Mouse (Mus musculus) forebrain, embryonic 15.5 days (tissue): ENCODE data around the gene Gpr12. TPM values are rescaled to one million over a fixed set of nuclear protein-coding genes. Genes with fewer than 3 reads are reported as not detected.
A peak's percentile ranks its signal among the peaks of the same experiment; 100 is the strongest.
"Not testable (repeated sequence)": the region's sequence is repeated elsewhere in the genome, so short reads cannot be mapped to it uniquely, and the experiment has no call there.

ENCODE experiments used
- ATAC-seq: fragments of 200-750 bp; cut with Nextera tagmentation; replicated peaks from 2 replicates; pipeline ENCODE4 v1.8.0; 2017; ENCODE audit warnings: mild to moderate bottlenecking, moderate TSS enrichment, moderate library complexity
- H3K27ac ChIP-seq: fragments of 300-500 bp; sonication (generic); replicated peaks from 2 replicates; pipeline ENCODE4 v1.5.1; 2015; ENCODE audit warnings: mild to moderate bottlenecking, inconsistent platforms
- H3K27me3 ChIP-seq: fragments of 300-500 bp; sonication (generic); 2 replicates; pipeline ENCODE4 v1.6.1; 2015; ENCODE audit warnings: inconsistent platforms
- H3K36me3 ChIP-seq: fragments of 300-500 bp; sonication (generic); 2 replicates; pipeline ENCODE4 v1.6.1; 2015; ENCODE audit warnings: mild to moderate bottlenecking, inconsistent platforms
- H3K4me1 ChIP-seq: fragments of 300-500 bp; sonication (generic); 2 replicates; pipeline ENCODE4 v1.6.1; 2015; ENCODE audit warnings: inconsistent platforms
- H3K4me2 ChIP-seq: fragments of 300-500 bp; sonication (generic); replicated peaks from 2 replicates; pipeline ENCODE4 v1.6.1; 2015; ENCODE audit warnings: mild to moderate bottlenecking, inconsistent platforms
- H3K4me3 ChIP-seq: fragments of 300-500 bp; sonication (generic); 2 replicates; pipeline ENCODE4 v1.5.1; 2015; ENCODE audit warnings: mild to moderate bottlenecking, inconsistent platforms
- H3K9ac ChIP-seq: fragments of 300-500 bp; sonication (generic); replicated peaks from 2 replicates; pipeline ENCODE4 v1.6.1; 2015; ENCODE audit warnings: mild to moderate bottlenecking, inconsistent platforms
- H3K9me3 ChIP-seq: fragments of 300-500 bp; sonication (generic); 2 replicates; pipeline ENCODE4 v1.6.1; 2016; ENCODE audit warnings: inconsistent platforms
- WGBS: fragments of 180-500 bp; shearing (Covaris S2); methylation state at CpG from one replicate; pipeline ENCODE4 v1.1.7; 2015; ENCODE audit warnings: mixed read lengths; 5-methylcytosine and 5-hydroxymethylcytosine counted together
- polyA plus RNA-seq: library from polyadenylated mRNA; unstranded; fragments of >200 nt; fragmentation: Nextera tagmentation; extraction: Ambion mirVana; gene quantifications from 2 replicates; pipeline ENCODE4 v1.2.1, GENCODE M21; 2015

The Gpr12 gene
- polyA plus RNA-seq, 1 experiment from 2014 or later: 26.2 TPM

GRCm38 (mm10) chr5:146606221-146606620 is 21.2 kb upstream of the Gpr12 start:
- Histone ChIP-seq H3K4me3 (no peak overlapping the region), H3K4me1 (0 out of 2 replicates have a peak, but pooled peaks cover 3% of the 10 kb centered on the region), H3K9me3 (no peaks in the 10 kb centered on the region), H3K27me3 (no peaks in the 10 kb centered on the region), H3K27ac (no peak overlapping the region), H3K4me2 (no peak overlapping the region), H3K36me3 (no peaks in the 10 kb centered on the region), H3K9ac (no peak overlapping the region)
- WGBS: 85% methylated on average over 5 of the region's 5 CpGs
- no peak for ATAC-seq

GRCm38 (mm10) chr5:146599970-146600369 is 14.9 kb upstream of the Gpr12 start:
- 87% methylated on average over 5 of the region's 5 CpGs for WGBS
- no peak overlapping the region for H3K4me3 ChIP-seq
- no peak for ATAC-seq

GRCm38 (mm10) chr5:146599216-146599615 is 14.2 kb upstream of the Gpr12 start:
- H3K27ac ChIP-seq, ATAC-seq, H3K4me2 ChIP-seq, H3K36me3 ChIP-seq, H3K4me3 ChIP-seq, H3K9me3 ChIP-seq, H3K27me3 ChIP-seq, H3K9ac ChIP-seq, H3K4me1 ChIP-seq: not testable (repeated sequence)
- 76% methylated on average over 7 of the region's 7 CpGs for WGBS

More at GRCm38 (mm10) chr5:146599970-146600369, 14.9 kb upstream of the Gpr12 start:
- Histone ChIP-seq H3K36me3 (no peaks in the 10 kb centered on the region), H3K4me1 (no peaks in the 10 kb centered on the region), H3K9ac (no peak overlapping the region), H3K27me3 (no peaks in the 10 kb centered on the region), H3K27ac (no peak overlapping the region), H3K4me2 (no peak overlapping the region), H3K9me3 (no peaks in the 10 kb centered on the region)

GRCm38 (mm10) chr5:146598215-146599119 is 13.4 kb upstream of the Gpr12 start:
- no peaks in the 10 kb centered on the region for H3K27me3 ChIP-seq
- H3K4me2 ChIP-seq: no peak overlapping the region
- H3K27ac ChIP-seq: peak overlapping the region; percentile 36; the same call in 1 of the 2 replicates
- ATAC-seq: peak; percentile 57
- H3K4me3 ChIP-seq: no peak overlapping the region
- H3K9me3 ChIP-seq: no peaks in the 10 kb centered on the region
- no peaks in the 10 kb centered on the region for H3K36me3 ChIP-seq
- no peaks in the 10 kb centered on the region for H3K4me1 ChIP-seq
- WGBS: 65% methylated on average over 27 of the region's 27 CpGs
- H3K9ac ChIP-seq: no peak overlapping the region

- H3K4me3 ChIP-seq: no peak overlapping the region
- no peaks in the 10 kb centered on the region for H3K4me1 ChIP-seq
- H3K27me3 ChIP-seq: no peaks in the 10 kb centered on the region
- no peak overlapping the region for H3K9ac ChIP-seq
- H3K9me3 ChIP-seq: no peaks in the 10 kb centered on the region
- ATAC-seq: no peak
- H3K36me3 ChIP-seq: no peaks in the 10 kb centered on the region
- H3K4me2 ChIP-seq: no peak overlapping the region
- H3K27ac ChIP-seq: no peak overlapping the region
- WGBS: 94% methylated on average over 10 of the region's 10 CpGs
Observed at GRCm38 (mm10) chr5:146597503-146597874, 12.4 kb upstream of the Gpr12 start.

GRCm38 (mm10) chr5:146596612-146597502 is 11.8 kb upstream of the Gpr12 start:
- no peaks in the 10 kb centered on the region for H3K4me1 ChIP-seq
- no peak overlapping the region for H3K9ac ChIP-seq
- no peak overlapping the region for H3K27ac ChIP-seq
- no peak overlapping the region for H3K4me3 ChIP-seq
- ATAC-seq: no peak
- WGBS: 87% methylated on average over 18 of the region's 18 CpGs
- H3K36me3 ChIP-seq: no peaks in the 10 kb centered on the region
- no peaks in the 10 kb centered on the region for H3K9me3 ChIP-seq
- no peak overlapping the region for H3K4me2 ChIP-seq
- no peaks in the 10 kb centered on the region for H3K27me3 ChIP-seq

- WGBS: 8% methylated on average over 5 of the region's 5 CpGs
- no peak overlapping the region for H3K27ac ChIP-seq
- H3K4me1 ChIP-seq: no peaks in the 10 kb centered on the region
- H3K9ac ChIP-seq: no peak overlapping the region
- H3K36me3 ChIP-seq: no peaks in the 10 kb centered on the region
- peak; percentile 70 for ATAC-seq
- H3K4me3 ChIP-seq: no peak overlapping the region
- H3K9me3 ChIP-seq: no peaks in the 10 kb centered on the region
- no peak overlapping the region for H3K4me2 ChIP-seq
- no peaks in the 10 kb centered on the region for H3K27me3 ChIP-seq
Observed at GRCm38 (mm10) chr5:146592580-146592979, 7.5 kb upstream of the Gpr12 start.

GRCm38 (mm10) chr5:146591636-146592035 is 6.6 kb upstream of the Gpr12 start:
- Histone ChIP-seq H3K4me2 (no peak overlapping the region), H3K9ac (no peak overlapping the region), H3K4me3 (no peak overlapping the region), H3K27me3 (peaks cover 5% of the 10 kb centered on the region; the same call in 1 of the 2 replicates), H3K27ac (no peak overlapping the region), H3K9me3 (no peaks in the 10 kb centered on the region), H3K36me3 (no peaks in the 10 kb centered on the region), H3K4me1 (no peaks in the 10 kb centered on the region)
- WGBS: 82% methylated on average over 4 of the region's 4 CpGs
- no peak for ATAC-seq

- peaks cover 10% of the 10 kb centered on the region for H3K27me3 ChIP-seq
- no peak for ATAC-seq
- H3K4me3 ChIP-seq: no peak overlapping the region
- no peaks in the 10 kb centered on the region for H3K4me1 ChIP-seq
- WGBS: 29% methylated on average over 4 of the region's 4 CpGs
- H3K27ac ChIP-seq: no peak overlapping the region
- H3K36me3 ChIP-seq: no peaks in the 10 kb centered on the region
- H3K9ac ChIP-seq: no peak overlapping the region
- H3K9me3 ChIP-seq: no peaks in the 10 kb centered on the region
- H3K4me2 ChIP-seq: no peak overlapping the region
Observed at GRCm38 (mm10) chr5:146590987-146591386, 5.9 kb upstream of the Gpr12 start.

- H3K27ac ChIP-seq: no peak overlapping the region
- no peak overlapping the region for H3K4me3 ChIP-seq
- no peak overlapping the region for H3K9ac ChIP-seq
- H3K36me3 ChIP-seq: no peaks in the 10 kb centered on the region
- no peak overlapping the region for H3K4me2 ChIP-seq
- peaks cover 20% of the 10 kb centered on the region for H3K4me1 ChIP-seq
- H3K27me3 ChIP-seq: peaks cover 22% of the 10 kb centered on the region
- no peak for ATAC-seq
- WGBS: 73% methylated on average over 8 of the region's 8 CpGs
- no peaks in the 10 kb centered on the region for H3K9me3 ChIP-seq
Observed at GRCm38 (mm10) chr5:146586357-146587070, 1.5 kb upstream of the Gpr12 start.

GRCm38 (mm10) chr5:146585307-146585651 is 240 bp upstream of the Gpr12 start:
- Histone ChIP-seq H3K9ac (peak overlapping the region; percentile 67), H3K27ac (no peak overlapping the region), H3K36me3 (no peaks in the 10 kb centered on the region), H3K4me1 (peaks cover 20% of the 10 kb centered on the region), H3K4me3 (peak overlapping the region; percentile 57), H3K4me2 (peak overlapping the region; percentile 79), H3K27me3 (peaks cover 22% of the 10 kb centered on the region), H3K9me3 (no peaks in the 10 kb centered on the region)
- peak; percentile 14; the same call in 1 of the 2 replicates for ATAC-seq
- WGBS: 7% methylated on average over 10 of the region's 10 CpGs

GRCm38 (mm10) chr5:146584156-146584477 is 922 bp downstream of the Gpr12 start:
- no peak for ATAC-seq

More at GRCm38 (mm10) chr5:146584156-146584477, 922 bp downstream of the Gpr12 start:
- H3K4me2 ChIP-seq: peak overlapping the region; percentile 79
- WGBS: 3% methylated on average over 10 of the region's 10 CpGs
- H3K27me3 ChIP-seq: peaks cover 22% of the 10 kb centered on the region
- H3K36me3 ChIP-seq: no peaks in the 10 kb centered on the region
- H3K9ac ChIP-seq: peak overlapping the region; percentile 67
- peaks cover 20% of the 10 kb centered on the region for H3K4me1 ChIP-seq
- no peaks in the 10 kb centered on the region for H3K9me3 ChIP-seq
- peak overlapping the region; percentile 57 for H3K4me3 ChIP-seq
- H3K27ac ChIP-seq: peak overlapping the region; percentile 16; the same call in 1 of the 2 replicates
